Mouse (Mus musculus): Measurements from ENCODE around the gene Adam1a.

The Adam1a gene

GRCm38 (mm10) chr5:121493305-121493704 is 52.0 kb downstream of the Adam1a start:
- peak; percentile 83 for DNase-seq (ENCODE audit: low read depth, low spot score)

- DNase-seq (ENCODE audit: low read depth, low spot score), result no peak
These were observed 60.5 kb downstream of the Adam1a start for GRCm38 (mm10) chr5:121484801-121485200.

DNA sequence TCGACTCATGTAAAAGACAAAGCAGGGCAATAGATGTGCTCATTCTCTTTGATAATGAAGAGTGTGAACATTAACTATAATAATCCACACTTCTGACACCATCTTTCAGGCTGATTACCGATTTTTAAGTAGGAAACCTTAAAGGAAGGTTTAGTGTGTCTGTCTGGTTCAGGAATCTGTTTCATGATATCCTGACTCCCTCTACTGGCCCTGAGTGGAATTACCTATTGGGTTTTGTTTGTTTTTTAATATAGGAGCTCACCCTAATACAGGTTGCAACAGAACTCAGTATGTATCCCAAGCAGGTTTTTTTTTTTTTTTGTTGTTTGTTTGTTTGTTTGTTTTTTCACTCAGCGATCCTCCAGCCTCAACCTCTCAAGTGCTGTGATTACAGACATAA is 67.6 kb downstream of the Adam1a start:
- peak; percentile 50 for DNase-seq (ENCODE audit: low read depth, low spot score)

DNA sequence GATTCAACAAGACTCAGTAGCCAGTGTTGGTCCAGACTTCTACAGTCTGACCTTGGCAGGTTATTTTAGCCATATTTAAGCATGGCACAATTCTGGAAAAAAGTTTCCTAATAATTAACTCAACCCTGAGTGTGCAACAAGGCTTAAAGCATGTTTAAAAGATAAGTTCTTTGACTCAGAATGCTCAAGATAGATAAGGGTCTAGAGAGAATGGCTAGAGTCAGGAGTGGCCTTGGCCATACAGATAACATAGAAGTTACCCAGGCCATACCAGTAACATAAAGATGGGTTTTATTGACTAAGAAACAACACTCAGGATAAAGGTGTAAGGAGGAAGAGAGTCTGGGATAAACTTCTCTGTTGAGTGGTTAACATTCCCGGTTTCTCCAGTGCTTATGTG is 69.2 kb downstream of the Adam1a start:
- no peak for DNase-seq (ENCODE audit: low read depth, low spot score)

DNA sequence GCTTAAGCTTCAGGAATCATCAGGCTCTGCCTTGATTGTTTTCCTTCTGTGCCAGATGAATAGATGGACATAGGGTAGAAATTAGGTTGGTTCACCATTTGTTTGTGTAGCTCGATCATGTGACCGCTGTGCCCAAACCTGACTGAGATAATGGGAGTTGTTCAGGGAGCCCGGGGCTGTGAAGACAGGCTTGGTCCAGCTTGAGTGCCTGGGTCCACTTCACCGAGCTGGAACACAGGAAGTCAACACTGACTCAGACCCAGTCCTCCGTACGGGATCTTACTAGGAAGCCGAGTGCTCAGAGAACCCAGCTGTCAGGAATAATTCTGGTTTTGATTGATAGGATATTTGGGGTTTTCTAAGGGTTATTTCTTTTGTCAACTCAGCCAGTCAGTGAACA is 70.7 kb downstream of the Adam1a start:
- no peak for DNase-seq (ENCODE audit: low read depth, low spot score)

DNA sequence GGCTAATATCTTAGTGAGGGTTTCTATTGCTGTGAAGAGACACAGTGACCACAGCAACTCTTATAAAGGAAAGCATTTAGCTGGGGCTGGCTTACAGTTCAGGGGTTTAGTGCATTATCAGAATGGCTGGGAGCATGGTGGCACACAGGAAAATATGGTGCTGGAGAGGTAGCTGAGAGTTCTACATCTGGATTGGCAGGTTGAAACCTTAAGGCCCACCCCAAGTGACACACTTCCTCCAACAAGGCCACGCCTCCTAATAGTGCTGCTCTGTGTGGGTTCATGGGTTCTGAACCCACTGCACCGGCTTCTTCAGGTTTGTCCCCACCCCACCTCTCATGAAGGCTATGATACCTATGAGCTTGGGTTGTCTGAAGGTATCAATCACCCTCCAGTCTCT is 72.9 kb downstream of the Adam1a start:
- no peak for DNase-seq (ENCODE audit: low read depth, low spot score)

- DNase-seq (ENCODE audit: low read depth, low spot score), result no peak
These were observed 75.7 kb downstream of the Adam1a start for GRCm38 (mm10) chr5:121469566-121469965.
